Mouse (Mus musculus) olfactory bulb, adult 2 months (tissue): Measurements from ENCODE around the gene Tmc8.

Source experiments
- CTCF ChIP-seq: fragments of 200-500 bp; IDR thresholded peaks from 2 replicates; pipeline ENCODE4 v1.5.1; 2012; ENCODE audit warnings: low read depth, mild to moderate bottlenecking, low read length, moderate library complexity; ENCODE audit not compliant: insufficient read depth
- POLR2A ChIP-seq: fragments of 200-500 bp; IDR thresholded peaks from 2 replicates; pipeline ENCODE4 v1.6.1; 2012; ENCODE audit warnings: mild to moderate bottlenecking, low read depth, low read length, moderate library complexity; ENCODE audit not compliant: insufficient read depth

- TF ChIP-seq POLR2A (no peak), CTCF (no peak)
These were observed 47.9 kb downstream of the Tmc8 start for GRCm38 (mm10) chr11:117829671-117830215.
